Mouse (Mus musculus): ENCODE data around the gene Kcnd2. TPM values are rescaled to one million over a fixed set of nuclear protein-coding genes. Genes with fewer than 3 reads are reported as not detected.

Kcnd2 gene
- total and polyA plus RNA-seq, 3 experiments = not detected

DNA sequence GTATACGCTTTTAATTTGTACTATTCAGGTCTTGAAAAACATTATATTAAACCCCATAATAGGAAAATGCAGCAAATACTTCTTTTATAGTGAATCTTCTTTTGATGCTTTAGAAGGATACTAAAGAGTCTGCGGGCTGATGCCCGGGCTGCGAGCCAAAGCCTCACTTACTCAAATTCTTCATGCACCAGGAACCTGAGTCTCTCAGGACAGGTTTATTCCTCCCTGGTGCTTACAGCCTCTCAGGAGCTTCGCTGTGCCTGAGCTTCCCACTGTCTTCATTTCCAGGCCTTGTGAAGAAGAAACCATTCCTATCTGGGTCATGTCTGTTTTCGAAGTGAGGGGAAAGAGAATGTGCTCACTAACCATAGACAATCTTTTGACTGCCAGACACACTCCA, 106.1 kb downstream of the Kcnd2 start:
- Histone ChIP-seq H3K4me1 (ENCODE audit: control insufficient read depth in 1 of 2, insufficient read depth in 2 of 2) (no peaks in the 10 kb centered on the region), H3K27me3 (replicated peaks) (no peaks in the 10 kb centered on the region), H3K36me3 (replicated peaks in 1 of 2; ENCODE audit: control insufficient read depth in 1 of 2, insufficient read depth in 1 of 2, low read length in 1 of 2) (no peaks in the 10 kb centered on the region), H3K79me2 (replicated peaks; ENCODE audit: control insufficient read depth, extremely low read depth, insufficient read depth, poor library complexity, severe bottlenecking) (no peaks in the 10 kb centered on the region), H3K4me3 (replicated peaks in 1 of 3; ENCODE audit: low read depth in 2 of 3, low read length in 2 of 3, poor library complexity in 1 of 3) (no peak overlapping the region), H3K27ac (ENCODE audit: insufficient read depth, low read depth) (no peak overlapping the region), H3K9ac (ENCODE audit: insufficient read depth, low read depth) (no peak overlapping the region), H3K9me3 (replicated peaks; ENCODE audit: low read length) (no peaks in the 10 kb centered on the region), H3K4me2 (ENCODE audit: insufficient read depth, low read depth, poor library complexity, severe bottlenecking) (no peak overlapping the region)
- in situ Hi-C loops (cut with MboI; ENCODE audit: low pct_ligation_motif_present, low pct_unique_long_range_greater_than_20kb, low sequenced_read_pairs) = no loop called here
- dilution Hi-C loops (cut with MboI; ENCODE audit: extremely low pct_ligation_motif_present, extremely low pct_unique_long_range_greater_than_20kb, low sequenced_read_pairs) = no loop called here
- DNase-seq (ENCODE audit: extremely low read depth) = no peak
- TF ChIP-seq GABPA (IDR thresholded peaks at IDR 0.05; ENCODE audit: insufficient replicate concordance, low read depth, low read length) (no peak), ZNF384 (IDR thresholded peaks at IDR 0.05; ENCODE audit: low read depth, low read length) (no peak), RCOR1 (conservative IDR thresholded peaks at IDR 0.05; ENCODE audit: low read depth, low read length) (no peak), POLR2AphosphoS2 (IDR thresholded peaks at IDR 0.05; ENCODE audit: low read depth, low read length) (no peak), IRF4 (IDR thresholded peaks at IDR 0.05; ENCODE audit: low read depth, low read length) (no peak), MYC (IDR thresholded peaks at IDR 0.05; ENCODE audit: low read depth, low read length) (no peak), BHLHE40 (IDR thresholded peaks at IDR 0.05; ENCODE audit: low read depth, low read length) (no peak), CTCF (conservative IDR thresholded peaks at IDR 0.05 in 1 of 2, IDR thresholded peaks at IDR 0.05 in 1 of 2; ENCODE audit: low read depth in 2 of 2, low read length in 2 of 2) (no peak), MEF2A (IDR thresholded peaks at IDR 0.05; ENCODE audit: borderline replicate concordance, low read depth, low read length) (no peak), TCF12 (IDR thresholded peaks at IDR 0.05; ENCODE audit: low read depth, low read length) (no peak), MAX (IDR thresholded peaks at IDR 0.05; ENCODE audit: low read length) (no peak), UBTF (IDR thresholded peaks at IDR 0.05; ENCODE audit: low read depth, low read length) (no peak)

DNA sequence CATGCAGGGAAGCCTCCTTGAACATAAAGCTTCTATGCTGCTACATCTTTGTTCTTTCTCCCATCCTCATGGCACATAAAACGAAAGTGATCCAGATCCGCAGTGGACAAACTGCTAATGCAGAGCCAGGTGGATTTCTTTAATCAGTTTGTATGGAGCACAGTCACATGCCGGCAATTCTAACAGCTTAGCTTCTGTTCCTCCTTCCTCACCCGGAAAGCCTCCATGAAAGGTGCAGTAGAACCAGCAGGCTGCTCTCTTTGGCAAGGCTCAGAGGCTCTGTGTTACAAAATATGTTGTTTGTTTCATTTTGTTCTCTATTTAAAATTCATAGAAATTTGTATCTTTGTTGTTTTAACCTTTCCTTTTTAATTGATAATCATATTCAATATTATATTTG, 106.9 kb downstream of the Kcnd2 start:
- dilution Hi-C loops (cut with MboI; ENCODE audit: extremely low pct_ligation_motif_present, extremely low pct_unique_long_range_greater_than_20kb, low sequenced_read_pairs) = no loop called here
- TF ChIP-seq SMC3 (IDR thresholded peaks at IDR 0.05; ENCODE audit: low read depth, low read length) = no peak
- TF ChIP-seq POLR2AphosphoS2 (IDR thresholded peaks at IDR 0.05; ENCODE audit: low read depth, low read length) = no peak
- TF ChIP-seq ELF1 (IDR thresholded peaks at IDR 0.05; ENCODE audit: low read depth, low read length) = no peak
- TF ChIP-seq NELFE (IDR thresholded peaks at IDR 0.05; ENCODE audit: low read depth, low read length) = no peak

DNA sequence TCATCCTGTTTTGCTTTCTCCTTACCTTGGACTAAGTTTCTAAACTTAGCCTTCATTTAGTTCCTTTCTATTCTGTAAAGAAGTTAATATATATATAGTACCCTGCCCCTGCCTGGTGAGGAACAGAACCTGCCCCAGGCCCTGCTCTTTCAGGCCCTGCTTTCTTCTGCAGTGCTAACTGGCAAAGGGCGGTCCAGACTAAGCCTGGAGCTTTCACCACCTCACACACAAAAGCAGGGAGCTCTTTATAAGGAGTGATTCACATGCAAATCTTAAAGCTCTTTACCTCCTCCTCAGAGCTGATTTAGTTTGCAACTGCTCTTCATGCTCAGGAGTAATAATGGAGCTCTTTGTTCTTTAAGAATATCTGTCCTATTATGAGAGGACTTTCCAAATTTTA, 109.9 kb downstream of the Kcnd2 start:
- no peaks in the 10 kb centered on the region for H3K9me3 ChIP-seq (replicated peaks; ENCODE audit: low read length)
- no peaks in the 10 kb centered on the region for H3K4me1 ChIP-seq (ENCODE audit: control insufficient read depth in 1 of 2, insufficient read depth in 2 of 2)
- H3K27ac ChIP-seq (ENCODE audit: insufficient read depth, low read depth) = no peak overlapping the region
- no peaks in the 10 kb centered on the region for H3K36me3 ChIP-seq (replicated peaks in 1 of 2; ENCODE audit: control insufficient read depth in 1 of 2, insufficient read depth in 1 of 2, low read length in 1 of 2)
- TF ChIP-seq PAX5 (IDR thresholded peaks at IDR 0.05; ENCODE audit: low read length) = no peak
- no peak for TF ChIP-seq MXI1 (IDR thresholded peaks at IDR 0.05; ENCODE audit: low read depth, low read length)
- no peak for TF ChIP-seq GABPA (IDR thresholded peaks at IDR 0.05; ENCODE audit: insufficient replicate concordance, low read depth, low read length)
- H3K27me3 ChIP-seq (replicated peaks) = no peaks in the 10 kb centered on the region
- no peak overlapping the region for H3K4me2 ChIP-seq (ENCODE audit: insufficient read depth, low read depth, poor library complexity, severe bottlenecking)
- dilution Hi-C loops (cut with MboI; ENCODE audit: extremely low pct_ligation_motif_present, extremely low pct_unique_long_range_greater_than_20kb, low sequenced_read_pairs) (no loop called here), in situ Hi-C loops (cut with MboI; ENCODE audit: low pct_ligation_motif_present, low pct_unique_long_range_greater_than_20kb, low sequenced_read_pairs) (no loop called here)
- no peaks in the 10 kb centered on the region for H3K79me2 ChIP-seq (replicated peaks; ENCODE audit: control insufficient read depth, extremely low read depth, insufficient read depth, poor library complexity, severe bottlenecking)
- no peak overlapping the region for H3K9ac ChIP-seq (ENCODE audit: insufficient read depth, low read depth)
- no peak overlapping the region for H3K4me3 ChIP-seq (replicated peaks in 1 of 3; ENCODE audit: low read depth in 2 of 3, low read length in 2 of 3, poor library complexity in 1 of 3)
- no peak for DNase-seq (ENCODE audit: extremely low read depth)

More for the DNA sequence above, 106.9 kb downstream of the Kcnd2 start:
- Histone ChIP-seq H3K27ac (ENCODE audit: insufficient read depth, low read depth) (no peak overlapping the region), H3K4me3 (replicated peaks in 1 of 3; ENCODE audit: low read depth in 2 of 3, low read length in 2 of 3, poor library complexity in 1 of 3) (no peak overlapping the region), H3K4me1 (ENCODE audit: control insufficient read depth in 1 of 2, insufficient read depth in 2 of 2) (no peaks in the 10 kb centered on the region), H3K9ac (ENCODE audit: insufficient read depth, low read depth) (no peak overlapping the region), H3K79me2 (replicated peaks; ENCODE audit: control insufficient read depth, extremely low read depth, insufficient read depth, poor library complexity, severe bottlenecking) (no peaks in the 10 kb centered on the region), H3K4me2 (ENCODE audit: insufficient read depth, low read depth, poor library complexity, severe bottlenecking) (no peak overlapping the region), H3K27me3 (replicated peaks) (no peaks in the 10 kb centered on the region), H3K36me3 (replicated peaks in 1 of 2; ENCODE audit: control insufficient read depth in 1 of 2, insufficient read depth in 1 of 2, low read length in 1 of 2) (no peaks in the 10 kb centered on the region), H3K9me3 (replicated peaks; ENCODE audit: low read length) (no peaks in the 10 kb centered on the region)
- DNase-seq (ENCODE audit: extremely low read depth) = no peak
- in situ Hi-C loops (cut with MboI; ENCODE audit: low pct_ligation_motif_present, low pct_unique_long_range_greater_than_20kb, low sequenced_read_pairs) = no loop called here

All from CH12.LX (cell line).